Mouse (Mus musculus) liver, adult 2 months (tissue): ENCODE results near the gene Tyk2. TPM values are rescaled to one million over a fixed set of nuclear protein-coding genes. Genes with fewer than 3 reads are reported as not detected.
A peak's percentile ranks its signal among the peaks of the same experiment; 100 is the strongest.

ENCODE experiments used
- DNase-seq: peaks from one replicate; pipeline ENCODE4 v3.0.0-alpha.2; 2011; ENCODE audit warnings: low read depth, low spot score; ENCODE audit errors: extremely low read depth
- H3K27ac ChIP-seq: fragments of 200-500 bp; replicated peaks from 2 replicates; pipeline ENCODE4 v1.5.1; 2012; ENCODE audit warnings: low read depth, mild to moderate bottlenecking, control low read depth, inconsistent platforms, low read length; ENCODE audit not compliant: insufficient read depth
- H3K27me3 ChIP-seq: fragments of 200-500 bp; 2 replicates; pipeline ENCODE4 v1.6.1; 2012; ENCODE audit warnings: mild to moderate bottlenecking, moderate library complexity, low read length, inconsistent platforms; ENCODE audit not compliant: control insufficient read depth, insufficient read depth
- H3K36me3 ChIP-seq: fragments of 200-500 bp; 2 replicates; pipeline ENCODE4 v1.6.1; 2012; ENCODE audit warnings: low read length, inconsistent platforms; ENCODE audit not compliant: control insufficient read depth, insufficient read depth
- H3K4me1 ChIP-seq: fragments of 200-500 bp; 2 replicates; pipeline ENCODE4 v1.6.1; 2011; ENCODE audit warnings: low read length; ENCODE audit not compliant: control insufficient read depth, insufficient read depth
- H3K4me3 ChIP-seq: fragments of 200-500 bp; 2 replicates; pipeline ENCODE4 v1.5.1; 2011; ENCODE audit warnings: low read depth, mild to moderate bottlenecking, control low read depth, low read length, moderate library complexity; ENCODE audit not compliant: insufficient read depth
- H3K79me2 ChIP-seq: fragments of 200-500 bp; 2 replicates; pipeline ENCODE4 v1.6.1; 2012; ENCODE audit warnings: inconsistent platforms, mild to moderate bottlenecking, low read length, moderate library complexity; ENCODE audit not compliant: control insufficient read depth, insufficient read depth
- H3K9ac ChIP-seq: fragments of 200-500 bp; 2 replicates; pipeline ENCODE4 v1.6.1; 2012; ENCODE audit warnings: low read depth, mild to moderate bottlenecking, control low read depth, inconsistent platforms, low read length
- CTCF ChIP-seq: fragments of 200-500 bp; IDR thresholded peaks from 2 replicates; pipeline ENCODE4 v1.5.1; 2011; ENCODE audit warnings: low read depth, low read length, control low read depth
- POLR2A ChIP-seq: fragments of 200-500 bp; IDR thresholded peaks from 2 replicates; pipeline ENCODE4 v1.6.1; 2011; ENCODE audit warnings: low read length, control low read depth; ENCODE audit not compliant: insufficient read depth; ENCODE audit errors: extremely low read depth
- WGBS: fragments of 180-500 bp; shearing (Covaris S2); methylation state at CpG from one replicate; pipeline ENCODE4 v1.1.7; 2018; 5-methylcytosine and 5-hydroxymethylcytosine counted together
- polyA plus RNA-seq: library from polyadenylated mRNA; depleted of rRNA; stranded (reverse); fragments of >200 nt; gene quantifications from 2 replicates; pipeline ENCODE4 v1.2.3, GENCODE M21; 2012; rRNA removed
- total RNA-seq: library from RNA; depleted of rRNA; stranded (reverse); fragments of >200 nt; gene quantifications from 2 replicates; pipeline ENCODE4 v1.2.3, GENCODE M21; 2014; rRNA removed

Gene Tyk2
- total RNA-seq (9.3 and 16.4 TPM in 2 replicates), polyA plus RNA-seq (18.2 and 21.0 TPM in 2 replicates)

GRCm38 (mm10) chr9:21131059-21131956 lies at the start of gene Tyk2:
Gene Tyk2, minus strand, starts transcription at chr9:21131243.
- Histone ChIP-seq H3K79me2 (no peaks in the 10 kb centered on the region; the same call in 1 of the 2 replicates), H3K4me1 (peaks cover 4% of the 10 kb centered on the region; the same call in 1 of the 2 replicates), H3K4me3 (peak within 1 kb of the TSS; percentile 76), H3K27ac (peak within 1 kb of the TSS; percentile 20; the same call in 1 of the 2 replicates), H3K36me3 (no peaks in the 10 kb centered on the region; the same call in 1 of the 2 replicates), H3K9ac (peak within 1 kb of the TSS; percentile 72), H3K27me3 (no peaks in the 10 kb centered on the region)
- WGBS = 6% methylated on average over 37 of the region's 37 CpGs
- TF ChIP-seq POLR2A = peak; percentile 60; the same call in 1 of the 2 replicates
- TF ChIP-seq CTCF = no peak
- peak; percentile 98 for DNase-seq

GRCm38 (mm10) chr9:21180841-21181240 lies 49.8 kb upstream of the Tyk2 start:
- TF ChIP-seq CTCF (no peak), POLR2A (no peak)
- no peaks in the 10 kb centered on the region for H3K36me3 ChIP-seq
- no peak overlapping the region for H3K9ac ChIP-seq
- H3K27ac ChIP-seq = no peak overlapping the region
- H3K27me3 ChIP-seq = no peaks in the 10 kb centered on the region
- no peaks in the 10 kb centered on the region for H3K79me2 ChIP-seq
- no peak overlapping the region for H3K4me3 ChIP-seq
- H3K4me1 ChIP-seq = peaks cover 9% of the 10 kb centered on the region
- 82% methylated on average over 1 of the region's 1 CpGs for WGBS
- DNase-seq = no peak

- Histone ChIP-seq H3K36me3 (no peaks in the 10 kb centered on the region), H3K79me2 (no peaks in the 10 kb centered on the region), H3K4me1 (peaks cover 7% of the 10 kb centered on the region; the same call in 1 of the 2 replicates), H3K4me3 (no peak overlapping the region), H3K27ac (no peak overlapping the region), H3K9ac (no peak overlapping the region), H3K27me3 (no peaks in the 10 kb centered on the region)
- TF ChIP-seq POLR2A (no peak), CTCF (no peak)
- no peak for DNase-seq
- 67% methylated on average over 4 of the region's 4 CpGs for WGBS
Observed at GRCm38 (mm10) chr9:21180402-21180801, 49.4 kb upstream of the Tyk2 start.

GRCm38 (mm10) chr9:21172364-21172763 lies 41.3 kb upstream of the Tyk2 start:
- Histone ChIP-seq H3K79me2 (no peaks in the 10 kb centered on the region), H3K36me3 (no peaks in the 10 kb centered on the region), H3K4me3 (no peak overlapping the region), H3K4me1 (no peaks in the 10 kb centered on the region), H3K27ac (no peak overlapping the region), H3K9ac (no peak overlapping the region), H3K27me3 (no peaks in the 10 kb centered on the region)
- 74% methylated on average over 6 of the region's 6 CpGs for WGBS
- no peak for TF ChIP-seq CTCF
- TF ChIP-seq POLR2A = no peak
- DNase-seq = no peak

GRCm38 (mm10) chr9:21169157-21169556 lies 38.1 kb upstream of the Tyk2 start:
- Histone ChIP-seq H3K9ac (no peak overlapping the region), H3K4me1 (peaks cover 5% of the 10 kb centered on the region; the same call in 1 of the 2 replicates), H3K4me3 (no peak overlapping the region), H3K27ac (no peak overlapping the region), H3K79me2 (no peaks in the 10 kb centered on the region), H3K36me3 (no peaks in the 10 kb centered on the region), H3K27me3 (0 out of 2 replicates have a peak, but pooled peaks cover 6% of the 10 kb centered on the region)
- TF ChIP-seq POLR2A (no peak), CTCF (no peak)
- no peak for DNase-seq
- 54% methylated on average over 1 of the region's 1 CpGs for WGBS
